1 mouse cellular context compared by ENCODE assay signal in genomic region chr11:96145622-96146270, GRCm38 (mm10).
TF ChIP-seq lines count a peak whose summit lies in the region.

No protein-coding gene starts in this region.

TF ChIP-seq in CH12.LX, 34 proteins besides CTCF, POLR2A, EP300 and RAD21 (continued from another document):
- TF ChIP-seq ELF1 (IDR thresholded peaks at IDR 0.05; ENCODE audit: low read depth, low read length) (peak; percentile 67), HCFC1 (IDR thresholded peaks at IDR 0.05; ENCODE audit: low read depth, low read length) (no peak; the same call in 1 of the 2 replicates), MAFK (IDR thresholded peaks at IDR 0.05; ENCODE audit: insufficient replicate concordance, low read length) (no peak), JUN (IDR thresholded peaks at IDR 0.05; ENCODE audit: insufficient read depth, low read depth, low read length) (no peak), USF2 (conservative IDR thresholded peaks at IDR 0.05; ENCODE audit: low read depth, low read length) (no peak), RCOR1 (conservative IDR thresholded peaks at IDR 0.05; ENCODE audit: low read depth, low read length) (no peak), MYC (IDR thresholded peaks at IDR 0.05; ENCODE audit: low read depth, low read length) (no peak), TBP (conservative IDR thresholded peaks at IDR 0.05; ENCODE audit: low read depth, low read length) (no peak), MEF2A (IDR thresholded peaks at IDR 0.05; ENCODE audit: borderline replicate concordance, low read depth, low read length) (peak; percentile 50; the same call in 1 of the 2 replicates), TCF12 (IDR thresholded peaks at IDR 0.05; ENCODE audit: low read depth, low read length) (no peak), ZMIZ1 (IDR thresholded peaks at IDR 0.05; ENCODE audit: low read depth, low read length) (no peak), POLR2AphosphoS2 (IDR thresholded peaks at IDR 0.05; ENCODE audit: low read depth, low read length) (no peak), GABPA (IDR thresholded peaks at IDR 0.05; ENCODE audit: insufficient replicate concordance, low read depth, low read length) (no peak), NRF1 (IDR thresholded peaks at IDR 0.05; ENCODE audit: low read depth, low read length) (no peak), ZC3H11A (IDR thresholded peaks at IDR 0.05; ENCODE audit: low read depth, low read length) (peak; percentile 98), UBTF (IDR thresholded peaks at IDR 0.05; ENCODE audit: low read depth, low read length) (no peak)
